Mouse (Mus musculus) MEL (cell line): Measurements from ENCODE around the gene Col9a2. TPM values are rescaled to one million over a fixed set of nuclear protein-coding genes. Genes with fewer than 3 reads are reported as not detected.

ENCODE experiments used
- DNase-seq: peaks from one replicate; pipeline ENCODE4 v3.0.0; 2011; ENCODE audit warnings: low read depth, low spot score
- H3K27ac ChIP-seq: 2 replicates; pipeline ENCODE4 v1.5.1; 2012; ENCODE audit warnings: low read depth, mild to moderate bottlenecking, control low read depth, low read length, moderate library complexity; ENCODE audit not compliant: control insufficient read depth
- H3K27me3 ChIP-seq, 2 experiments: fragments of 150-350 bp in 1 of 2; sonication (generic) in 1 of 2; 2 replicates each; pipeline ENCODE4 v1.6.1; 2012; ENCODE audit warnings: low read length in 2 of 2, mild to moderate bottlenecking in 2 of 2, improper control_type of control experiment in 1 of 2, moderate library complexity in 1 of 2; ENCODE audit not compliant: insufficient read depth in 2 of 2, control insufficient read depth in 1 of 2
- H3K36me3 ChIP-seq, 2 experiments: 2 replicates each; pipeline ENCODE4 v1.6.1; 2012 to 2014; ENCODE audit warnings: low read length in 2 of 2, improper control_type of control experiment in 1 of 2, inconsistent platforms in 1 of 2, mild to moderate bottlenecking in 1 of 2; ENCODE audit not compliant: insufficient read depth in 2 of 2, control insufficient read depth in 1 of 2
- H3K4me1 ChIP-seq, 2 experiments: fragments of 150-350 bp in 1 of 2; sonication (generic) in 1 of 2; 2 replicates each; pipeline ENCODE4 v1.6.1; 2012; ENCODE audit warnings: low read length in 2 of 2, improper control_type of control experiment in 1 of 2, mild to moderate bottlenecking in 1 of 2; ENCODE audit not compliant: insufficient read depth in 2 of 2, control insufficient read depth in 1 of 2
- H3K4me3 ChIP-seq, 2 experiments: fragments of 150-350 bp in 1 of 2; sonication (generic) in 1 of 2; 2 replicates each; pipeline ENCODE4 v1.5.1; 2012; ENCODE audit warnings: low read depth in 2 of 2, low read length in 2 of 2, mild to moderate bottlenecking in 2 of 2, moderate library complexity in 2 of 2, control low read depth in 1 of 2, improper control_type of control experiment in 1 of 2; ENCODE audit not compliant: control insufficient read depth in 1 of 2, insufficient read depth in 1 of 2
- H3K79me2 ChIP-seq: 2 replicates; pipeline ENCODE4 v1.6.1; 2012; ENCODE audit warnings: mild to moderate bottlenecking, low read length, moderate library complexity; ENCODE audit not compliant: control insufficient read depth, poor library complexity, insufficient read depth
- H3K9ac ChIP-seq: 2 replicates; pipeline ENCODE4 v1.6.1; 2012; ENCODE audit warnings: low read depth, mild to moderate bottlenecking, control low read depth, low read length, moderate library complexity; ENCODE audit not compliant: control insufficient read depth, poor library complexity, severe bottlenecking
- H3K9me3 ChIP-seq: fragments of 150-350 bp; sonication (generic); replicated peaks from 2 replicates; pipeline ENCODE4 v1.6.1; 2012; ENCODE audit warnings: mild to moderate bottlenecking, low read length, improper control_type of control experiment, moderate library complexity; ENCODE audit not compliant: insufficient read depth
- CHD1 ChIP-seq: IDR thresholded peaks from 2 replicates; pipeline ENCODE4 v1.6.1; 2012; ENCODE audit warnings: low read depth, mild to moderate bottlenecking, inconsistent platforms, low read length, improper control_type of control experiment
- EP300 ChIP-seq, 2 experiments: IDR thresholded peaks; 2 replicates each; pipeline ENCODE4 v1.6.1; 2011; ENCODE audit warnings: improper control_type of control experiment in 2 of 2, low read length in 2 of 2, low read depth in 1 of 2, mild to moderate bottlenecking in 1 of 2
- GABPA ChIP-seq: IDR thresholded peaks from 2 replicates; pipeline ENCODE4 v1.6.1; 2012; ENCODE audit warnings: low read depth, mild to moderate bottlenecking, inconsistent platforms, low read length, improper control_type of control experiment, moderate library complexity
- JUND ChIP-seq: IDR thresholded peaks from 2 replicates; pipeline ENCODE4 v1.6.1; 2011; ENCODE audit warnings: low read depth, mild to moderate bottlenecking, improper control_type of control experiment, low read length
- MAFK ChIP-seq: IDR thresholded peaks from 2 replicates; pipeline ENCODE4 v1.6.1; 2011; ENCODE audit warnings: low read depth, mild to moderate bottlenecking, low read length, improper control_type of control experiment, borderline replicate concordance
- MXI1 ChIP-seq: IDR thresholded peaks from 2 replicates; pipeline ENCODE4 v1.6.1; 2011; ENCODE audit warnings: mild to moderate bottlenecking, low read depth, low read length, improper control_type of control experiment
- MYB ChIP-seq: IDR thresholded peaks from 2 replicates; pipeline ENCODE4 v1.6.1; 2011; ENCODE audit warnings: mild to moderate bottlenecking, low read depth, low read length, improper control_type of control experiment
- POLR2AphosphoS5 ChIP-seq: IDR thresholded peaks from 2 replicates; pipeline ENCODE4 v1.6.1; 2012; ENCODE audit warnings: low read depth, borderline replicate concordance, mild to moderate bottlenecking, inconsistent platforms, low read length, moderate library complexity, mixed read lengths
- RAD21 ChIP-seq: IDR thresholded peaks from 2 replicates; pipeline ENCODE4 v1.6.1; 2011; ENCODE audit warnings: mild to moderate bottlenecking, low read depth, low read length, improper control_type of control experiment
- SMC3 ChIP-seq: IDR thresholded peaks from 2 replicates; pipeline ENCODE4 v1.6.1; 2011; ENCODE audit warnings: low read depth, low read length, improper control_type of control experiment
- TAL1 ChIP-seq: IDR thresholded peaks from 2 replicates; pipeline ENCODE4 v1.6.1; 2012; ENCODE audit warnings: mild to moderate bottlenecking, inconsistent platforms, low read length, moderate library complexity, mixed read lengths
- TBP ChIP-seq: IDR thresholded peaks from 2 replicates; pipeline ENCODE4 v1.8.0; 2011; ENCODE audit warnings: low read depth, low read length, improper control_type of control experiment
- TCF12 ChIP-seq: IDR thresholded peaks from 2 replicates; pipeline ENCODE4 v1.6.1; 2014; ENCODE audit warnings: low read depth, mild to moderate bottlenecking, inconsistent platforms, low read length, improper control_type of control experiment, moderate library complexity
- UBTF ChIP-seq: IDR thresholded peaks from 2 replicates; pipeline ENCODE4 v1.6.1; 2012; ENCODE audit warnings: low read depth, mild to moderate bottlenecking, inconsistent platforms, low read length, improper control_type of control experiment, moderate library complexity, borderline replicate concordance; ENCODE audit not compliant: insufficient read depth
- USF1 ChIP-seq: IDR thresholded peaks from 2 replicates; pipeline ENCODE4 v1.6.1; 2014; ENCODE audit warnings: low read depth, mild to moderate bottlenecking, inconsistent platforms, low read length, improper control_type of control experiment, moderate library complexity
- USF2 ChIP-seq, 2 experiments: IDR thresholded peaks; 2 replicates each; pipeline ENCODE4 v1.6.1; 2011 to 2012; ENCODE audit warnings: improper control_type of control experiment in 2 of 2, low read length in 2 of 2, borderline replicate concordance in 1 of 2, inconsistent platforms in 1 of 2, low read depth in 1 of 2, mild to moderate bottlenecking in 1 of 2; ENCODE audit not compliant: insufficient read depth in 1 of 2
- ZC3H11A ChIP-seq: IDR thresholded peaks from 2 replicates; pipeline ENCODE4 v1.6.1; 2012; ENCODE audit warnings: low read depth, mild to moderate bottlenecking, inconsistent platforms, low read length, improper control_type of control experiment
- polyA plus RNA-seq, 2 experiments: library from polyadenylated mRNA; stranded (reverse) in 1 of 2; unstranded in 1 of 2; fragments of >175 nt in 1 of 2; fragments of >200 nt in 1 of 2; gene quantifications; 2 replicates each; pipeline versions ENCODE4 v1.2.1 to v1.2.4; 2012; ENCODE audit warnings: low replicate concordance in 2 of 2, low read depth in 1 of 2; ENCODE audit not compliant: insufficient read length in 2 of 2, insufficient read depth in 1 of 2, missing spikeins in 1 of 2
- total RNA-seq: library from RNA; depleted of rRNA; stranded (reverse); fragments of 300-350 nt; gene quantifications from 2 replicates; pipeline ENCODE4 v1.2.3, GENCODE M21; 2012

Col9a2 gene
- total and polyA plus RNA-seq, 3 experiments: 0.12 TPM; not detected in 2

GRCm38 (mm10) chr4:121016928-121017657 lies 22.1 kb upstream of the Col9a2 start, which contains the start of gene Smap2 (continued):
- TF ChIP-seq UBTF (no peak), ZC3H11A (no peak), MAFK (no peak)

GRCm38 (mm10) chr4:121018250-121018649 lies 20.9 kb upstream of the Col9a2 start:
- H3K4me1 ChIP-seq: peaks cover 8 to 29% of the 10 kb centered on the region in 2 experiments
- DNase-seq: peak; percentile 52
- H3K79me2 ChIP-seq: peaks cover 23% of the 10 kb centered on the region
- no peak overlapping the region for H3K4me3 ChIP-seq
- no peaks in the 10 kb centered on the region for H3K9me3 ChIP-seq
- TF ChIP-seq GABPA: no peak
- TF ChIP-seq TCF12: no peak
- no peak for TF ChIP-seq MYB
- TF ChIP-seq SMC3: no peak
- no peak for TF ChIP-seq RAD21
- peak in 1 of 2 experiments; percentile 12; a peak in 1 of 4 replicates for TF ChIP-seq EP300 (IDR thresholded peaks at IDR 0.05; ENCODE audit: low read depth in 1 of 2, low read length in 2 of 2)
- no peak for TF ChIP-seq TAL1
- TF ChIP-seq CHD1: no peak
- TF ChIP-seq MXI1: no peak
- peak; percentile 91 for TF ChIP-seq TBP
- no peak for TF ChIP-seq POLR2AphosphoS5
- no peak for TF ChIP-seq USF1
- no peak for TF ChIP-seq USF2 (IDR thresholded peaks at IDR 0.05; ENCODE audit: borderline replicate concordance in 1 of 2, insufficient read depth in 1 of 2, low read depth in 1 of 2, low read length in 2 of 2)
- TF ChIP-seq JUND: no peak
- H3K36me3 ChIP-seq: peaks cover 0 to 30% of the 10 kb centered on the region in 2 experiments; a peak in 2 of 4 replicates
- no peak overlapping the region for H3K9ac ChIP-seq
- H3K27me3 ChIP-seq: no peaks in the 10 kb centered on the region
- no peak overlapping the region for H3K27ac ChIP-seq
